Mouse (Mus musculus) intestine, postnatal 0 days (tissue): ENCODE results near the gene Mxd4. TPM values are rescaled to one million over a fixed set of nuclear protein-coding genes. Genes with fewer than 3 reads are reported as not detected.

Experiments
- ATAC-seq: fragments of 200-750 bp; cut with Nextera tagmentation; 2 replicates; pipeline ENCODE4 v1.8.0; 2017; ENCODE audit warnings: mild to moderate bottlenecking, moderate TSS enrichment, moderate library complexity
- H3K27ac ChIP-seq: fragments of 300-500 bp; sonication (generic); 2 replicates; pipeline ENCODE4 v1.5.1; 2014; ENCODE audit warnings: mild to moderate bottlenecking, low read depth, low read length, moderate library complexity
- H3K27me3 ChIP-seq: fragments of 300-500 bp; sonication (generic); replicated peaks from 2 replicates; pipeline ENCODE4 v1.6.1; 2014; ENCODE audit warnings: low read length, mixed read lengths; ENCODE audit not compliant: control insufficient read depth, insufficient read depth
- H3K36me3 ChIP-seq: fragments of 300-500 bp; sonication (generic); 2 replicates; pipeline ENCODE4 v1.6.1; 2014; ENCODE audit warnings: mild to moderate bottlenecking, moderate library complexity; ENCODE audit not compliant: control insufficient read depth, insufficient read depth
- H3K4me1 ChIP-seq: fragments of 300-500 bp; sonication (generic); replicated peaks from 2 replicates; pipeline ENCODE4 v1.6.1; 2014; ENCODE audit warnings: antibody characterized with exemption, low read length, mixed read lengths; ENCODE audit not compliant: control insufficient read depth, insufficient read depth
- H3K4me2 ChIP-seq: fragments of 300-500 bp; sonication (generic); replicated peaks from 2 replicates; pipeline ENCODE4 v1.6.1; 2014; ENCODE audit warnings: low read depth, mild to moderate bottlenecking, moderate library complexity
- H3K4me3 ChIP-seq: fragments of 300-500 bp; sonication (generic); 2 replicates; pipeline ENCODE4 v1.5.1; 2014; ENCODE audit warnings: low read depth, low read length
- H3K9ac ChIP-seq: fragments of 300-500 bp; sonication (generic); 2 replicates; pipeline ENCODE4 v1.6.1; 2014; ENCODE audit warnings: mild to moderate bottlenecking, low read depth, low read length
- H3K9me3 ChIP-seq: fragments of 300-500 bp; sonication (generic); 2 replicates; pipeline ENCODE4 v1.6.1; 2016; ENCODE audit warnings: mixed run types; ENCODE audit not compliant: control insufficient read depth
- CTCF ChIP-seq: sonication (generic); IDR thresholded peaks from 2 replicates; pipeline ENCODE4 v1.5.1; 2016; ENCODE audit warnings: low read depth, mild to moderate bottlenecking, control low read depth, antibody characterized with exemption, moderate library complexity
- WGBS: fragments of 180-500 bp; shearing (Covaris S2); extraction: QIAGEN DNeasy Blood & Tissue Kit; methylation state at CpG from one replicate; pipeline ENCODE4 v1.1.7; 2014; 5-methylcytosine and 5-hydroxymethylcytosine counted together
- polyA plus RNA-seq: library from polyadenylated mRNA; unstranded; fragments of >200 nt; fragmentation: Nextera tagmentation; extraction: Ambion mirVana; gene quantifications from 2 replicates; pipeline ENCODE4 v1.2.1, GENCODE M21; 2015

Gene Mxd4
- polyA plus RNA-seq, 1 experiment from 2014 or later, result 14.1 TPM

DNA sequence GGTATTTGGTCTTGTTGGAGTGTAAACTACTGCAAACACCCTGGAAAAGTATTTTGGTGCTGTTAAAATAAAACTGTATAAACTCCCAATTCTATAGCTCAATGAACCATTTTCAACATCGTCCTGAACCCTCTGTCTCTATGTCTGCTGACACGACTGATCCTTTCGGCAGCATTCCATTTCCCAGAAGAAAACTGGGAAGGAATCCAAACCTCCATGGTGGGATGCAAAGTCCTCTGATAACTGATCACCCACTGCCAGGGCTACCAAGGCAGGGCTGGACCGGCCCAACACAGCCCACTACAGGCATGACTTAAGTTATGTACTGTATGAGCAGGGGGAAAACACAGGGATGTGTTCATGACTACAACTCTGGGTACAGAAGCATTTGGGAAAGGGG is 14.5 kb upstream of the Mxd4 start:
- no peak overlapping the region for H3K4me3 ChIP-seq
- no peak for TF ChIP-seq CTCF
- no peaks in the 10 kb centered on the region for H3K4me1 ChIP-seq
- no peaks in the 10 kb centered on the region for H3K9me3 ChIP-seq
- H3K27me3 ChIP-seq, result no peaks in the 10 kb centered on the region
- H3K27ac ChIP-seq, result no peak overlapping the region
- H3K9ac ChIP-seq, result no peak overlapping the region
- H3K4me2 ChIP-seq, result no peak overlapping the region
- no peak for ATAC-seq
- H3K36me3 ChIP-seq, result no peaks in the 10 kb centered on the region
- 70% methylated on average over 4 of the region's 4 CpGs for WGBS

DNA sequence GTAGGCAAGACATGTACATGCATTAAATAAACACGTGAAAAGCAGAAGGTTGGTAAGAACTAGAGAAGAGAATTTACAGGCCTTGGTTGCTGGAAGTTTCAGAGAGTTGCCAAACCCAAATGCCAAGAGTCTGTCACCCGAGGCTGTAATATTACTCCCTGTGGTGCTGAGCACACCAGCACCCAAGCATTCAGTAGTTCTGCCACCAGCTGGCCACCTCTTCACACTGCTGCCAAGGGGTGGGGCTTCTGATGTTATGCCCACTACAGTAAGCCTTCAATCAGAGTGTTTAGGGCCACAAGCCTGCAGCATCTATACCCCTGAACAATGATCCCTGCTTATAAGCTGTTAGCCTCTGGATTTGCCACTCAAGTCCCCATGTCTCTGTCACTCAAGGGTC is 13.9 kb upstream of the Mxd4 start:
- TF ChIP-seq CTCF, result peak; percentile 32
- Histone ChIP-seq H3K9me3 (no peaks in the 10 kb centered on the region), H3K4me2 (no peak overlapping the region), H3K4me3 (no peak overlapping the region), H3K36me3 (no peaks in the 10 kb centered on the region), H3K9ac (no peak overlapping the region), H3K27ac (no peak overlapping the region), H3K27me3 (no peaks in the 10 kb centered on the region), H3K4me1 (no peaks in the 10 kb centered on the region)
- WGBS, result 70% methylated on average over 2 of the region's 2 CpGs
- ATAC-seq, result no peak

DNA sequence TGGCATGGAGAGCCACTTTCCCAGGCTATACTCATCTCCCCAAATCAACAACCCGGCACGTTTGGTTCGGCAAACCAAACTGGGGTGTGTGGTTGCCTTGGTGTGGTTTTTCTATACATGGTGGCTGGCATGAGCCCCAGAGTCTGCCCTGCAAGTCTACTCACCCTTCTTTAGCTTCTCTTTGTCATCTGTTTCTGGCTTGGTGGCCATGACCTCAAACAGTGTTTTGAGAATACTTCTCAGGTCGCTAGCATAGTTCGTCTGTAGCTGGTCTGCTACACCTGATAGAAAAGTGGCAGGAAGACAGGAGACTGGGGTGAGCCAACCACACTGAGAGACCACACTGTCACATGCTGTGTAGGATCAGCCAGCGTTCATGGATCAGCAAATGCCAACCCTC is 11.1 kb upstream of the Mxd4 start:
- no peak for TF ChIP-seq CTCF
- no peaks in the 10 kb centered on the region for H3K9me3 ChIP-seq
- no peaks in the 10 kb centered on the region for H3K4me1 ChIP-seq
- no peak for ATAC-seq
- H3K4me2 ChIP-seq, result no peak overlapping the region
- 84% methylated on average over 6 of the region's 6 CpGs for WGBS
- H3K9ac ChIP-seq, result no peak overlapping the region
- no peak overlapping the region for H3K27ac ChIP-seq
- no peaks in the 10 kb centered on the region for H3K36me3 ChIP-seq
- H3K4me3 ChIP-seq, result no peak overlapping the region
- no peaks in the 10 kb centered on the region for H3K27me3 ChIP-seq

DNA sequence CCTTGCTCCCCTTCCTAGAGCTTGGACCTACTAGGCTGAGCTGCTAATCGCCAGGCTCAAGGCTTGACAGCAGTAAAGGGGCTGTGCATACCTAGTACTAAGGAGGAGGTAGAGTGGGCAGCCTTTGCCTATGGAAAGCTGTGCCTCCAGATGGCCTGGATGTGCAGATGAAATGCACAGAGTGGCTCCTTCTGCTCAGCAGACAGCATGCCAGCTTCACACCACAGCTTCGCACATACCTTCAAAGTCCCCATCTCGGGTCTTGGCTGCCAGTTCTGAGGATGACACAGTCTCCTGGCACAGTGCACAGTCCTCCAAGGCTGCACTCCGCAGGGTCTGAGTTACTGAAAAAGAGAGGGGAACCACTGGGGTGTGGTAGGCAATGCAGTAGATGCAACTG is 9.7 kb upstream of the Mxd4 start:
- Histone ChIP-seq H3K4me1 (no peaks in the 10 kb centered on the region), H3K36me3 (no peaks in the 10 kb centered on the region), H3K9ac (no peak overlapping the region), H3K27ac (no peak overlapping the region), H3K9me3 (no peaks in the 10 kb centered on the region), H3K27me3 (no peaks in the 10 kb centered on the region), H3K4me3 (no peak overlapping the region), H3K4me2 (no peak overlapping the region)
- 81% methylated on average over 4 of the region's 4 CpGs for WGBS
- TF ChIP-seq CTCF, result no peak
- no peak for ATAC-seq

DNA sequence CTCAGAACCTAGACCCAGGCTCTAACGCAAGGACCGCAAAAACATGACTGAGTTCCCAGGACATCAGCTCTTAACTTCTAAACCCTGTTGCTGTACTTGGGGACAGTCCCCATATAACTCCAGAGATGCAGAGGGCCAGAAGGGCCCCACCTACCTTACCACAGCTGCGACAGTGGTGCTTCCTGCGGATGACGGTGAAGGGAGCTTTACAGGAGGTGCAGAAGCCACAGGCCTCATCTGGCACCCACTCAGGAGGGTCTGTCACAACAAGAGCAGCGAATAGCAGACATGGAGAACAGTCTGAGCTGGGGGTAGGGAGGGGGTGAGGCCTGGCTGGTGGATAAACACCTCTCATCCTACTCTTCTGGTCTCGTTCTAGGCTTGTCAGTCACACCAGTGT is 8.9 kb upstream of the Mxd4 start:
- 75% methylated on average over 7 of the region's 7 CpGs for WGBS
- no peak overlapping the region for H3K27ac ChIP-seq

DNA sequence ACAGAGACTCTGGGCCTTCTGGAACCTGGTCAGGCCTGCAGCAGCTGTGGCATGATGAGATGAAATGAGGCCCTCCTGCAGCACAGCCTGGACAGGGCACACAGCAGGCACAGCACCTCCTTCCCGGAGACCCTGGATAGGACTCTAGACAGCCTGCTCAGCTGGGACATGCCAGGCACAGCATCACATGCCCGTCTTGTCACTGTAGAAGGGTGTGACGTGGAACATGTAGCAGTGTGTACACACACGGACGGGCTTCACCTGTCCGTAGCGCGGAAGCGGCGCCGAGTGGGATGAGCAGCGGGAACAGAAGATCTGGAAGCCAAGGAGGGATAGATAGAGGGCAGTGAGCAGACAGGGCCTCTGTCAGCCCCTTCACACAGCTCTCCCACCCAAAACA is 8.3 kb upstream of the Mxd4 start:
- Histone ChIP-seq H3K27ac (no peak overlapping the region), H3K27me3 (no peaks in the 10 kb centered on the region), H3K4me1 (no peaks in the 10 kb centered on the region), H3K4me3 (no peak overlapping the region), H3K36me3 (no peaks in the 10 kb centered on the region), H3K9ac (no peak overlapping the region), H3K9me3 (no peaks in the 10 kb centered on the region), H3K4me2 (no peak overlapping the region)
- TF ChIP-seq CTCF, result no peak
- no peak for ATAC-seq
- WGBS, result 89% methylated on average over 12 of the region's 12 CpGs

More for the DNA sequence above, 8.9 kb upstream of the Mxd4 start:
- Histone ChIP-seq H3K36me3 (no peaks in the 10 kb centered on the region), H3K9ac (no peak overlapping the region), H3K4me1 (no peaks in the 10 kb centered on the region), H3K9me3 (no peaks in the 10 kb centered on the region), H3K4me2 (no peak overlapping the region), H3K27me3 (no peaks in the 10 kb centered on the region), H3K4me3 (no peak overlapping the region)
- no peak for TF ChIP-seq CTCF
- no peak for ATAC-seq

DNA sequence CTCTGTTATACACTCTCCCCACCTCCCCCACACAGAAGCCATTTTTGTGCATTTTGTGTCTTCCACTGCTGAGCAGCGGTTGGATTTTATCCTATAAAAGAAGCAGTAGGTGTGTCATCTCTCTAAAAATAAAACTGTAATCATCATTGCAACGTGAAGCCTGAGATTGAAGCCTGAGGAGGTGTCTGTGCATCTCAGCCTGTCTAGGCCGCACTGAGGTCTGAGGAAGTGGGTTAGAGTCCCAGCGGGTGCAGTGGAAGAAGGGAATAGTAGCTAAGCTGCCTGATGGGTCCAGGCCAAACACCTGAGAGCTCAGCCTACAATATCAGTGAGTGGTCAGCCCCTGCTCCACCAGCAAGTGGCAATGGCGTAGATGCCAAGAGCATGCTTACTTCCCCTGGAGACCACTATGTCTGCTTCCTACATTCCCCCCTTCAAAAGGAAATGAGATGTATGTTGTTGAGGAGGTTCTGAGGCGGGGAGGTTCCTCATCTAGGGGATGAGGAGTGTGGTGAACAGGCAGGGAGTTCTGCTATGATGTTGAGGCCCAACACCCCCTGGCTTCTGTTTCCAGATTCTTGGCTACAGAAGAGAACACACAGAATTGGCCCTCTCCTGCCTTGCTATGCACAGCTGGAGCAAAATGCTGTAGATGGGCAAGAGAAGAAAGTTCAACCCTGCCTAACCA is 7.6 kb upstream of the Mxd4 start:
- H3K9me3 ChIP-seq, result no peaks in the 10 kb centered on the region
- ATAC-seq, result no peak
- TF ChIP-seq CTCF, result no peak
- no peak overlapping the region for H3K27ac ChIP-seq
- H3K9ac ChIP-seq, result no peak overlapping the region
- no peaks in the 10 kb centered on the region for H3K4me1 ChIP-seq
- no peak overlapping the region for H3K4me2 ChIP-seq
- H3K27me3 ChIP-seq, result no peaks in the 10 kb centered on the region
- 73% methylated on average over 6 of the region's 6 CpGs for WGBS
- H3K36me3 ChIP-seq, result no peaks in the 10 kb centered on the region
- no peak overlapping the region for H3K4me3 ChIP-seq
